Mouse (Mus musculus): ENCODE data around the gene Srpk2. TPM values are rescaled to one million over a fixed set of nuclear protein-coding genes. Genes with fewer than 3 reads are reported as not detected.

The Srpk2 gene
- polyA plus RNA-seq, 1 experiment: 22.8 TPM

DNA sequence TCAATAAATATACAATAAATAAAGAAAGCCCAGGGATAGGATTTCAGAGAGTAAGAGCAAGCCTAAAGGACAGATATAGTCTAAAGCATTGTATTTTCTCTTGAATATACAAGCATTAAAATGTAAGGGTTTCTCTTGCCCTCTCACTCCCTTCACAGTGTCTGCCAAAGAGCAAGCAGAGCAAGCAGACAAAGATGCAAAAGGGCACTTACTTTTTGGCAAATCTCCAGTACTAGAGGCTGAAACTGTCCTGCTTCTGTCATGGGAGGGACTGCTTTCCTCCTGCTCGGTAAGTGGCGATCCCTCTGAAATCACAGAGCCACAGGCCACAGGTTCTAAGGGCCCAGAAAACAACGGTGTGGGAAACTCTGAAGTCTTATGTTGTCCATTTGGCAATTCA lies 160.5 kb downstream of the Srpk2 start:
- Histone ChIP-seq H3K27ac (ENCODE audit: control insufficient read depth, insufficient read depth, low read depth, low read length, poor library complexity) (no peak overlapping the region), H3K4me3 (replicated peaks; ENCODE audit: control insufficient read depth, low read depth, low read length) (no peak overlapping the region), H3K4me1 (ENCODE audit: control insufficient read depth, insufficient read depth, low read length) (no peaks in the 10 kb centered on the region; the same call in 1 of the 2 replicates)
- TF ChIP-seq POLR2A (IDR thresholded peaks at IDR 0.05; ENCODE audit: borderline replicate concordance, control insufficient read depth, low read depth, low read length): no peak
- TF ChIP-seq CTCF (IDR thresholded peaks at IDR 0.05; ENCODE audit: control insufficient read depth, insufficient read depth, low read length): no peak
- 90% methylated on average over 3 of the region's 3 CpGs for WGBS

DNA sequence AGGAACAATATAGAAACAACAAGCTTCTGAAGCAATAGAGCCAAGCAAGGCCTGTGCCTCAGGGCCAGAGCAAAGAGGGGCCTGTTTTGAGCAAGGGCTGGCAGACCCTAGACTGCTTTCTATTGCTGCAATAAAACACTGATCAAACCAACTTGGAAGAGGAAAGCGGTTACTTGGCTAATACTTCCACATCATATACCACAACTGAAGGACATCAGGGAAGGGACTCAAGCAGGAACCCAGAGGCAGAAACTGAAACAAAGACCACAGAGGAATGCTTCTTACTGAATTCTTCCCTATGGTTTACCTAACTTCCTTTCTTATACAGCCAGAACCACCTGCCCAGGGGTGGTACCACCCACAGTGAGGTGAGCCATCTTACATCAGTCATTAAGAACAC lies 162.8 kb downstream of the Srpk2 start:
- Histone ChIP-seq H3K27ac (ENCODE audit: control insufficient read depth, insufficient read depth, low read depth, low read length, poor library complexity) (no peak overlapping the region), H3K4me1 (ENCODE audit: control insufficient read depth, insufficient read depth, low read length) (no peaks in the 10 kb centered on the region; the same call in 1 of the 2 replicates), H3K4me3 (replicated peaks; ENCODE audit: control insufficient read depth, low read depth, low read length) (no peak overlapping the region)
- TF ChIP-seq CTCF (IDR thresholded peaks at IDR 0.05; ENCODE audit: control insufficient read depth, insufficient read depth, low read length): no peak
- TF ChIP-seq POLR2A (IDR thresholded peaks at IDR 0.05; ENCODE audit: borderline replicate concordance, control insufficient read depth, low read depth, low read length): no peak
- WGBS: 55% methylated on average over 1 of the region's 1 CpGs

DNA sequence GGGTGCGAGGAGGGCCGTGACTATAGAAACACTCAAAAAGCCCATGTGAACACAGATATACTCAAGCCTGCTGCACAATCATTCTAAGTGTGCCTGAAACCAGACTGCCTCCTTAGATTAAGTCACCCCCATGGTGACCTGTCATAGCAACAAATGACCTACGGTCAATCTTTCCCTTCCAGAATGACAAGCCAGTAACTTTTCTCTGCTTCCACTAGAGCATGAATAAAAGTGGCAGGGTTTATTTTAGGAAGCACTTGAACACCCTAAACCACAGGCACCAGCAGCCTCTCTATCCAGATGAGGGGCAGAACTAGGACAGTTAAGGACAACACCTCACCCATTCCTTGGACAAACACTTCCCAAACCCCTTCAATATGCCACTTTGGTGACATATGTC lies 164.7 kb downstream of the Srpk2 start:
- 85% methylated on average over 3 of the region's 3 CpGs for WGBS
- Histone ChIP-seq H3K4me3 (replicated peaks; ENCODE audit: control insufficient read depth, low read depth, low read length) (no peak overlapping the region), H3K4me1 (ENCODE audit: control insufficient read depth, insufficient read depth, low read length) (no peaks in the 10 kb centered on the region; the same call in 1 of the 2 replicates), H3K27ac (ENCODE audit: control insufficient read depth, insufficient read depth, low read depth, low read length, poor library complexity) (no peak overlapping the region)
- TF ChIP-seq POLR2A (IDR thresholded peaks at IDR 0.05; ENCODE audit: borderline replicate concordance, control insufficient read depth, low read depth, low read length): no peak
- TF ChIP-seq CTCF (IDR thresholded peaks at IDR 0.05; ENCODE audit: control insufficient read depth, insufficient read depth, low read length): no peak

DNA sequence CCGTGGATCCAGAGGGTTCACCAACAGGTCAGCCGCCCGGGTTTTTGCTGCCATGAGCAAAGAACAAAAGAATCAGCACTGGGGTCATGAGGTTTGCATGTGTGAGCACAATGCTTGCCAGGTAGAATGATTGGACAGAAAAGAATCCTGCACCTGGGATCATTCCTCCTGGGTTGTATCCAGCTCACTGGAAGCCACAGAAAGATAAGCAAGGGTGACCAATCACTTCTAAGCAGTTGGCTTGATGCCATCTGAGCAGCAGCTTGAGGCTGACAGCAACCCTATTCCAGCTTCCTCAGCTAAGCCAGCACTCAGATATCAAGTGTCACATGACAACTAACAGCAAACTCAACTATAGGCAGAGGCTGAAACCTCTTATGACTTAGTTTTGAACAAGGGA lies 165.7 kb downstream of the Srpk2 start:
- Histone ChIP-seq H3K4me3 (replicated peaks; ENCODE audit: control insufficient read depth, low read depth, low read length) (no peak overlapping the region), H3K4me1 (ENCODE audit: control insufficient read depth, insufficient read depth, low read length) (no peaks in the 10 kb centered on the region; the same call in 1 of the 2 replicates), H3K27ac (ENCODE audit: control insufficient read depth, insufficient read depth, low read depth, low read length, poor library complexity) (no peak overlapping the region)
- 84% methylated on average over 3 of the region's 3 CpGs for WGBS
- TF ChIP-seq POLR2A (IDR thresholded peaks at IDR 0.05; ENCODE audit: borderline replicate concordance, control insufficient read depth, low read depth, low read length) (no peak), CTCF (IDR thresholded peaks at IDR 0.05; ENCODE audit: control insufficient read depth, insufficient read depth, low read length) (no peak)

DNA sequence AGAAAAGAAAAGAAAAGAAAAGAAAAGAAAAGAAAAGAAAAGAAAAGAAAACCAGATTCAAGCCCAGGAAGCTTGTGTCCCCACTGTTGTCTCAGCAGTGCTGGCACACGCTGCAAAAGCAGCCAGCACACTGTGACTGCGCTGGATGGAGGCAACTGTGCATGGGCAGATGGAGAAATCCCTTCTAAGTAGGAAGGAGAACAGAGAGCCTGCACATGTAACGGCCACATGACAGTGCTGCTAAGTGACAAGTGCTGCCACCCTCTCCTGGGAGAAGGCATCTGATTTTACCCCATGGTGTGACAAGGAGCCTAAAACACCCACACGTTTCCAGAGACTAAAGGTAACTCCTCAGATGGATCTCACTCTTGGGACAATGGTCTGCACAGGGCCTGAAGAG lies 166.6 kb downstream of the Srpk2 start:
- no peak for TF ChIP-seq POLR2A (IDR thresholded peaks at IDR 0.05; ENCODE audit: borderline replicate concordance, control insufficient read depth, low read depth, low read length)
- no peak for TF ChIP-seq CTCF (IDR thresholded peaks at IDR 0.05; ENCODE audit: control insufficient read depth, insufficient read depth, low read length)
- no peak overlapping the region for H3K27ac ChIP-seq (ENCODE audit: control insufficient read depth, insufficient read depth, low read depth, low read length, poor library complexity)
- no peaks in the 10 kb centered on the region; the same call in 1 of the 2 replicates for H3K4me1 ChIP-seq (ENCODE audit: control insufficient read depth, insufficient read depth, low read length)
- 63% methylated on average over 4 of the region's 4 CpGs for WGBS
- no peak overlapping the region for H3K4me3 ChIP-seq (replicated peaks; ENCODE audit: control insufficient read depth, low read depth, low read length)

DNA sequence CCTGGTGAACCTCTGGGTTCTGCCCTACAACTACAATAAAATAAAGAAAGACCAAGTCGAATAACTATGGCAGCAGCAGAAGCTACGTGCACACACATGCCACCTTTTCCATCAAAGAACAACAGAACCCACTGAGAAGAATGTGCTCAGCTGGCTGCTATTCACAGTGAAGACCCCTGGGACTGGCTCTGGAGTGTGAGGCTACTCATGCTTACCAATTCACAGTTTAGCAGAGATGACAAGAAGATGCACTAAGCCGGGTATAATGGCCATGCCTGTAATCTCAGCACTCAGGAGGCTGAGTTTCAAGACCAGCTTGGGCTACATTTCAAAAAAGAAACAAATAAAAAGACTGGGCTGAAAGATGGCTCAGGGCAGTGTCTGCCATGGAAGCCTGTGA lies 167.5 kb downstream of the Srpk2 start:
- H3K4me3 ChIP-seq (replicated peaks; ENCODE audit: control insufficient read depth, low read depth, low read length): no peak overlapping the region
- WGBS: 83% methylated on average over 3 of the region's 3 CpGs
- no peak overlapping the region for H3K27ac ChIP-seq (ENCODE audit: control insufficient read depth, insufficient read depth, low read depth, low read length, poor library complexity)
- H3K4me1 ChIP-seq (ENCODE audit: control insufficient read depth, insufficient read depth, low read length): no peaks in the 10 kb centered on the region
- TF ChIP-seq CTCF (IDR thresholded peaks at IDR 0.05; ENCODE audit: control insufficient read depth, insufficient read depth, low read length): no peak
- no peak for TF ChIP-seq POLR2A (IDR thresholded peaks at IDR 0.05; ENCODE audit: borderline replicate concordance, control insufficient read depth, low read depth, low read length)

DNA sequence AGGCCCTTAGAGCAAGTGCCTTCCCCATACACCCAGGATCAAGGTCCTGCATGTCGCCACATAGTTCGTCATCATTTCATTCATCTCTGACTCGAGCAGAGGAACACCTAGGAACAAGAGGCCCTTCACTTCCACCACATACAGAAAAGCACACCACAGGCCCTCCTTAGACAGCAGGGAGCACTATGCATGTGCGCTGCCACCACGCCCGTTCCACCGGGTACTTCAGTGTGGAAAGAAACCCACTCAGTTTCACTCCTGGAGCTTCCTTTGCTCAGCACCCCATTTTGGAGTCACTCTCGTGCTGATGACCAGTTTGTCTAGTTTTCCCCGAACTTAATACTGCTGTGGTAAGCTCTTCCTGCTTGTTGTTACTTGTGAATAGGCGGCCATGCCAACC lies 169.4 kb downstream of the Srpk2 start:
- H3K27ac ChIP-seq (ENCODE audit: control insufficient read depth, insufficient read depth, low read depth, low read length, poor library complexity): no peak overlapping the region
- H3K4me1 ChIP-seq (ENCODE audit: control insufficient read depth, insufficient read depth, low read length): no peaks in the 10 kb centered on the region
- no peak for TF ChIP-seq POLR2A (IDR thresholded peaks at IDR 0.05; ENCODE audit: borderline replicate concordance, control insufficient read depth, low read depth, low read length)
- no peak for TF ChIP-seq CTCF (IDR thresholded peaks at IDR 0.05; ENCODE audit: control insufficient read depth, insufficient read depth, low read length)
- 78% methylated on average over 10 of the region's 10 CpGs for WGBS
- H3K4me3 ChIP-seq (replicated peaks; ENCODE audit: control insufficient read depth, low read depth, low read length): no peak overlapping the region

DNA sequence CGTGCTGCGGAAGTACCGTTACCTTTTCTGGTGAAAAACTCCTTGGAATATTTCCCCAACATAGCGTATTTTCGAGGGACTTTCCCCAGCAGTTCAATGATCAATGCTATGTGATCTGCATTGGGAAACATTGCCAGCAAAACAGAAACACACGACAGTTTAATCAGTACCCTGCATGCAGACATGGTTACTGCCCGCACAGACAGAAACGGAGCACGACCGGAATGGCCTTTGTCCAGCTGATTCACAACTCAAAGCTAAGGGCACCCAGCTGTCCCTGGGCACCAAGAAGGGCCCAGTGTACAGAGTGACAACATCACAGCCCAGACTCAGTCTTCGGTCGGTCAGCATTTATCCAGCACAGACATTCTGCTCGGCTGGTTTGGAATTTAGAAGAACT lies 170.9 kb downstream of the Srpk2 start:
- WGBS: 89% methylated on average over 13 of the region's 13 CpGs
- Histone ChIP-seq H3K27ac (ENCODE audit: control insufficient read depth, insufficient read depth, low read depth, low read length, poor library complexity) (no peak overlapping the region), H3K4me1 (ENCODE audit: control insufficient read depth, insufficient read depth, low read length) (no peaks in the 10 kb centered on the region), H3K4me3 (replicated peaks; ENCODE audit: control insufficient read depth, low read depth, low read length) (no peak overlapping the region)
- TF ChIP-seq CTCF (IDR thresholded peaks at IDR 0.05; ENCODE audit: control insufficient read depth, insufficient read depth, low read length): no peak
- TF ChIP-seq POLR2A (IDR thresholded peaks at IDR 0.05; ENCODE audit: borderline replicate concordance, control insufficient read depth, low read depth, low read length): no peak

DNA sequence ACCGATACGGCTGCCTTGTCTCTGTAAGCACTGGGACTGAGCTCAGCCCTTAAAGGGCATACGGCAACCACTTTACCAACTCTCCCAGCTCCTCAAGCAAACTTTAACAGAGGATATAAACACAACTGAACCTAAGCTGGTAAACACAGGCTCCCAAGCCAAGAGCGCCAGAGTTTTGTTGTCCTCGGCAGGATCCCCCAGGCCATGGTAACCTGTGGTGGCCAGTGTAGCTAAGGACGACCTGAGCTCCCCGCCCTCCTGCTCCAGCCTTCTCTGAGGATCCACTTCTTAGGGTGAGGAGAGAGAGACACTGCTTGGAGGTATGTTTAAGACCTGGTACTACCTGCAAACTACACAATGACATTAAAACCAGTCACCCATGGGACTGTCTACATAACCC lies 171.9 kb downstream of the Srpk2 start:
- no peak overlapping the region for H3K27ac ChIP-seq (ENCODE audit: control insufficient read depth, insufficient read depth, low read depth, low read length, poor library complexity)
- TF ChIP-seq CTCF (IDR thresholded peaks at IDR 0.05; ENCODE audit: control insufficient read depth, insufficient read depth, low read length) (no peak), POLR2A (IDR thresholded peaks at IDR 0.05; ENCODE audit: borderline replicate concordance, control insufficient read depth, low read depth, low read length) (no peak)
- WGBS: 90% methylated on average over 7 of the region's 7 CpGs
- no peak overlapping the region for H3K4me3 ChIP-seq (replicated peaks; ENCODE audit: control insufficient read depth, low read depth, low read length)
- no peaks in the 10 kb centered on the region for H3K4me1 ChIP-seq (ENCODE audit: control insufficient read depth, insufficient read depth, low read length)
